Mouse (Mus musculus): ENCODE measurements around the gene Ep400.
"Not testable (repeated sequence)": the region's sequence is repeated elsewhere in the genome, so short reads cannot be mapped to it uniquely, and the experiment has no call there.

GRCm38 (mm10) chr5:110772945-110773344, 2.4 kb upstream of the Ep400 start:
- TF ChIP-seq POLR2A (IDR thresholded peaks at IDR 0.05; ENCODE audit: control insufficient read depth, extremely low read depth, insufficient read depth, low read length, poor library complexity); CTCF (IDR thresholded peaks at IDR 0.05; ENCODE audit: borderline replicate concordance, control insufficient read depth, extremely low read depth, insufficient read depth, low read length, poor library complexity): not testable (repeated sequence)
